Mouse (Mus musculus): ENCODE results near the gene Ntrk1.

Gene Ntrk1

DNA sequence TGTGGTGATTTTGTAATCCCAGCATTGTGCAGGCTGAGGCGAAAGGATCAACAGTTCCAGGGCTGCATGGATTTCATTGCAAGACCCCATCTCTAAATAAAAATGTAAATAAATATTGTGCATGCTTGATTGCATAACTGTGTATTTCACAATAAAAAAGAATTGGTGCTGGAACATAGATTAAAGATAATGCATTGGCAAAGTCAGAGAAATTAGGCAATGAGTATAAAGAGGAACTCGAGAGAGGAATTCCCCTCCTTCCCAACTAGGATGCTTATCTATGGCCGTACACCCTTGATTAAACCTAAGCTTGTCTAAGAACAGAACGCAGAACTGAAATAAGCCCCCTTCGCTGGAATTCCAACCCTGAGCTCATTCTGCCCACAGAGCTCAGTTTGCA lies 9.8 kb downstream of the Ntrk1 start:
- no peak for DNase-seq

DNA sequence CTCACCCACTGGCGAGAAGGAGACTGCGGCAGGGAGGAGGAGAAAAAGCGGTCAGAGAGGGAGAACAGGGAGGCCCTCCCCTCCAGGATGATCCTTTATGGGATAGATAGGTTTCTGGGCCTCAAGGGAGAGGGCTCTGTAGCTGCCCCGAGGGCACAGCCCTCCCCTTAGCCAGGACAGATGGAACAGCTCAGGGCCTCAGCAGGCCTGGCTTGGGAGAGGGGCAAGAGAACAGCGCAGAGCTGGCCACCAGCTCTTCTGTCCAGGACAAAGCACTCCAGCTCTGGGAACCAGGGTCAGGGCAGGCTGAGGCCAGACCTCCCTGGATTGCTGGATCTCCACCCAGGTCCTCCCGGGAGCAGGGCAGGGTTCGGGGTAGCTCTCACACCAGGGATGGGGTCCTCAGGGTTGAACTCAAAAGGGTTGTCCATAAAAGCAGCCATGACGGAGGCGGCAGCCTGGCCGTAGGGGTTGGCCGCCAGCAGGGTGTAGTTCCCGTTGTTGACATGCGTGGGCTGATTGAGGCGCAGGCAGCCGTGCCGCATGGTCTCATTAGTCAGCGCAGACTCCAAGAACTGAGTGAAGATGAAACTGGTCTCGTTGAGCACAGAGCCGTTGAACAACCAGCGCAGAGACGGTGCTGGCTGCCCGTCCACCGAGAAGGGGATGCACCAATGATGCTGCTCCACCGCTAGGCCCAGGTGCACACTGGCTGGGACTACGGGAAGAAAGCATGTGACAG lies 11.5 kb downstream of the Ntrk1 start:
- no peak for DNase-seq

GRCm38 (mm10) chr3:87779086-87779485 lies 15.9 kb downstream of the Ntrk1 start:
- no peak for DNase-seq

DNA sequence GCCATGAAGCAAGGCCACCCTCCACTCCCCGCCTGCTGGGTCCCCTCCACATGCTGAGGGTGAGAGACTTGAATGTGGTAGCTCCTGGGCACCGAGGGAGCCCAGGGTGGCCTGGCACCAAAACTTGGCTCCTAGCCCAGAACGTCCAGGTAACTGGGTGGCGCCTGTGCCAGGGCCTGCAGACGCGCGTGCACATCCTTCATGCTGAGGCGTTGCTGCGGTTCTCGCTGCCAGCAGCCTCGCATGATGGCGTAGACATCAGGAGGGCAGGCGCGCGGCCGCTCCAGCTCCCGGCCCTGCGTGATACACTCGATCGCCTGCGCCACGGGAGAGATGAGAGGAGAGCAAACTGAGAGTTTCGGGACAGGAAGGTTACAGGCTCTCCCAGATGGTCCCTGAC lies 16.7 kb downstream of the Ntrk1 start:
- peak; percentile 66 to 76 for DNase-seq

GRCm38 (mm10) chr3:87771088-87771487 lies 23.9 kb downstream of the Ntrk1 start:
- DNase-seq, result peak; percentile 69 to 87

DNA sequence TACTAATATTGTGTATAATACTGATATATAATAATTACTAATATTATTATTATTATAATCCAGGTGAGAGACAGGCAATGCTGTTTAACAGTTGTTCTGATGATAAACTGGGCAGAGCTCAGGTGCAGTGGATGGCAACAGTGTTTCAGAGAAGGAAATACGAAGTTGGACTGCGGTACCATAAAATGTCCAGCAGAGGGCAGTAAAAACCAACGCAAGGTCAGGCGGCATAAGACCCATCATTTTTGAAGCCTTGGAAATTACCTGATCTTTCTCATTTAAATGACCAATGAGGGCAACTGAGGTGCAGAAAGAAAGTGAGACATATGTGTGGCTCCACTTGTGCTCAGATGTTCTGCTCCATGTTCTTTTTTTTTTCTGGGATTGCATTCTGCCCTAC lies 24.7 kb downstream of the Ntrk1 start:
- DNase-seq, result peak in 1 of 2 experiments; percentile 71

DNA sequence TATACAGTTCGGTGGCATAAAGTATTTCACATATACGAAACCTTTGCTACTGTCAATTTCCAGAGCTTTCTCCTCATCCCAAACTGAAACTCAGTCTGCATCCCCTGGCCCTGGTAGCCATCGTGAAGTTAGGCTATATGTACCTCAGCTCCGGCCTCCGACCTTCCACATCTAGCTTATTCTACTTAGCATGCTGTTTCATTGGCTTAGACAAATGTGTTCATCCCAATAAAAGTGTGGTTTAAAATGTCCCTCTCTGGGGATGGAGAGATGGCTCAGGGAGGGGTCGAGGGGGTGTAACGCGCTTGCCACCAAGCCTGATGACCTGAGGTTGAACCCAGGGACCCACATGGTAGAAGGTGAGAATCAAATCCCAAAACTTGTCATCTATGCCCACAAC lies 25.5 kb downstream of the Ntrk1 start:
- no peak for DNase-seq

GRCm38 (mm10) chr3:87768844-87769243 lies 26.1 kb downstream of the Ntrk1 start:
- peak; percentile 86 to 94 for DNase-seq

DNA sequence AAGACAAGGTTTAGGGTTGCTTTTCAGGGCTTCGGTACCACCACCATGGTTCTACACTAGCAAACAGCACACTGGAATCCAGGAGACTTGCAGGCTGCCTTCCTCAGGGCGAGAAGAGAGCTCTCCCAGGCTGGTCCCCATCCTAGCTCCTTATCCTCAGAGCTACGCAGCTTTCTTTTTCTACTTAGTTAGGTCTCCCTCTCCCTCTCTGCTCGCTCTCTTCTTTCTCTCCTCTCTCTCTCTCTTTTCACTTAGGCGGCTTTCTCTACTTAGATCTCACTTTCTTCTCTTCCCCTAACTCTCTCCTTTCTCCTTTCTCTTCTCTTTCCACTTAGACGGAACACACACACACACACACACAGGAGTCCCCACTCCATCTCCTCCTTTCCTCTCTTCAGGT lies 26.5 kb downstream of the Ntrk1 start:
- DNase-seq, result no peak

GRCm38 (mm10) chr3:87767764-87768163 lies 27.2 kb downstream of the Ntrk1 start:
- peak; percentile 59 to 89 for DNase-seq

- DNase-seq, result no peak
These were observed 28.7 kb downstream of the Ntrk1 start for GRCm38 (mm10) chr3:87766284-87766667.

DNA sequence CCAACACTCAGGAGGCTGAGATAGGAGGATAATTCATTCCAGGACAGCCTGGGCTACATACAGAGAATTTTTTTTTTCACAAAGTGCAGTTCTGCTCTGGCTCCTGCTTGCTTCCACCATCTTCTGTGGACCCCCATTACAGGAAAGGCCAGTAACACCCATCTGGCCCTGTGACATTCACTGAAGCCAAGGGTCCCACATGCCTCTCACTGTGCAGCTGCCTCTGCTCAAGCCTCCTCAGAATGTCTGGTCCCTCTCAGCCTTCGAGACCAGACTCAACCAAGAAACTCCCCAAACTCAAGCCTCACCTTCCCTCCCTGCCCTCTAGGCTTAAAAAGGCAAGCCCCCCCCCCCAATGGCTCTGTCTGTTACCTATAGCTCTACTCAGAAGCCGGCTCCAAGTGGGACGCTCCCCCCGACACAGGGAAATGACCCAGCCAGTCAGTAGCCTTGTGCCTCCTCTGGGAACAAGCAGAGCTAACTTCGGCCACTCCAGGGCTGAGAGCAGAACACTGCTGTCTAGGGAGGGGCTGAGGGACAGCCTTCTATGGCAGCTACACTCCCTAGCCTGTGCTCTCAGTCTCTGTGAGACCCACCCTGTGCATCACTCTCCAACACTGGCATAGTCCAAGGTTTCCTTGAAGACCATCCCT lies 29.2 kb downstream of the Ntrk1 start:
- DNase-seq, result no peak

- DNase-seq, result peak; percentile 73 to 88
These were observed 29.9 kb downstream of the Ntrk1 start for GRCm38 (mm10) chr3:87765091-87765490.

- DNase-seq, result peak; percentile 60 to 65
These were observed 30.5 kb downstream of the Ntrk1 start for GRCm38 (mm10) chr3:87764506-87764905.

DNA sequence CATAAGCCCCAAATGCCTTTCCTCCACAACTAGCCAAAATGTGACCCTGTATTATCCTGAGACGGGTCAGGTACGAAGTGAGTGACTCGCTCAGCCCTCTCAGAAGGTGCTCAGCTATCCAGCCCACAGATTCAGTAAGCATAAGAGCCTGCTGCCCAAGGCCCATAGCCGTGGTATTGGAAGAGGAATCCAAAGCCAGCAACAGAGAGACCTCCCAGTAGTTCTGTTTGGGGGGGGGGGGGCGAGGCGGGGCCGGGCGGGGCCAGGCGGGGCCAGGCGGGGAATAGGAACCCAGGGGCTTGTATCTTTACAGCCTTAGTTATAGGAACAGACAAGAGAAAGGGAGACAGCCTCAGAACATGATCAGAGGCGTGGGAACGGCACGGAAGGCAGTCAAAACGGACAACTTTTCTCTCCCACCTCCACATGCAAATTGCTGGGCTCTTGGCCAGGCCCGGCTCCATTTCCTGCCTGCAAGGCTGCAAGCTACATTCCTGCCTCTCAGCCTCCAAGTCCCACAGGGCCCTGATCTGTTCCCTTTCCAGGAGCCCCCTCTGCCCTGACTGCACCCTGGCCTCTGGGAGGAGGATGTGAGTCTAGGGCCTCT lies 31.2 kb downstream of the Ntrk1 start:
- peak; percentile 87 to 91 for DNase-seq

DNA sequence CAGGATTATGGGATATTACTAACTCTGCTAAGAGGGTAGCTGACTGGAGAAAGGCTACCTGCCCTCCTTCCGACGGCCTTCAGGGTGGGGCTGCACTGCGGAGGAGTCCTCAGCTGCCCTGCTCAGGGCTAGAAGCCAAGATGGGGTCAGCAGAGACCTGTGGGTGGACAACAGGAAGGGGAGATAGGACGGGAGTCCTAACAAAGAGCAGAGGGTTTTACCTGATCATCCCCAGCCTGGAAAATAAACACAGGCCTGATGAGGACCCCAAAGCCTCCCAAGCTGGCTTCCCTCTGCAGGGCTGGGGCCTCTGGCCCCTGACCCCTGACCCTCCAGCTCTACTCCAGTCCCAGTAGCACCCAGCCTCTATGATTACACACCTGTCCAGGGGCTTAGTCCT lies 31.8 kb downstream of the Ntrk1 start:
- no peak for DNase-seq

DNA sequence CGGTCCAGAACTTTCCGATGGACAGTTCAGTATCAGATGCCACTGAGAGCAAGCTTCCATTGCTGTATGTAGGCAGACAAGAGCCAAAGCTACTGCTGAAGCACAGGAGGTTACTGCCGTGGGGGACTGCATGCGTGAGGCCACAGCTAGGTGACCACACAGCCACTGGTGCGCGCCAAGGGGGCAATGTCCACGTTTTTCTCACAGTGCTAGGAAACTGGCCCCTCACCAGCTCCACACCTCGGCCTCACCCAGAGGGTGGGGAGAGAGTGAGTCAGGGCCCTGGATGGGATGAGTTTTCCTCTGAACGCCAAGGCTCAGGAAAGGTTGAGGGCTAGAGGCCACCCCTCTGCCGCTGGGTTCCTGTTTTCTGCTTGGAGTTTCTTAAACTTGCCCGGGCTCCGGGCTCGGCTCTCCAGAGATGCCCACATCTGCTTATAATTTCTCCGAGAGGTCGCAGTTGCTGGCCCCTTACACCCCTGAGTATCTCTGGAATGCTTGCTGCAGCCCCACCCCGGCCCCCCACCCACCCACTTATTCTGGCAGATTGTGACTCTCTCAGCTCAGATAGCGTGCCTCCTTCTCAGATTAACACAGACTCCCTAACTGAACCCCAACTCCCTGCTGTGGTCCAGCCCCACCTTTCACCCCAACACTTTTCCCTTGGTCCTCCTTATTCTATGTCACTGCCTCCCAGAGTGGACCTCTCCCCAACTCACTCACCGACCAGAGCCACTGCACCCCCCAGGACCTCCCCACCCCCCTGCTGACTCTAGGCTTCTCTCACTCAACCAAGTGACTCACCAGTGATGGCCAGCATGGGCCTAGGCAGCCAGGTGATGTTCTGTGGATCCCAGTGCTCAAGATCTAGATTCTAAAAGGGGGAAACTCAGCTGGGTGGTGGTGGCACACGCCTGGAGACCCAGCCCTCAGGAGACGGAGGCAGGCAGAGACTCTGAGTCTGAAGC lies 33.3 kb downstream of the Ntrk1 start:
- DNase-seq, result peak; percentile 62 to 82

GRCm38 (mm10) chr3:87758641-87759040 lies 36.3 kb downstream of the Ntrk1 start:
- DNase-seq, result no peak

DNA sequence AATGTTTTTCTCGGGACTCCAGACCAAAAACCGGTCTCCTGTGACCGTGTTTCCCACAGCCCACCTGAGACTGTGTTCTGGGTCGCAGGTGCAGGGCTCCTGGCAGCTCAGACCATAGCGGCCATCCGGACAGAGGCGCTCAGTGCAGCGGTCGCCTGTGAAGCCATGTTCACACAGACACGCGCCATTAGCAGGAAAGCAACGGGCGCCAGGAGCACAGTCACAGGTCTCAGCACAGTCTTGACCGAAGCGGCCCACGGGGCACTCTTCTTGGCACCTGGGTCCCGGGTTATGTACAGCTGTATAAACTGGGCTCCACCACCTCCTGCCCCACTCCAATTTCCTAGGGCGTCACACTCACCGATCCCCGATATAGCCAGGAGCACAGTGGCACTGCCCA lies 38.5 kb downstream of the Ntrk1 start:
- DNase-seq, result no peak

- DNase-seq, result peak; percentile 90 to 91
These were observed 39.0 kb downstream of the Ntrk1 start for GRCm38 (mm10) chr3:87755964-87756363.

DNA sequence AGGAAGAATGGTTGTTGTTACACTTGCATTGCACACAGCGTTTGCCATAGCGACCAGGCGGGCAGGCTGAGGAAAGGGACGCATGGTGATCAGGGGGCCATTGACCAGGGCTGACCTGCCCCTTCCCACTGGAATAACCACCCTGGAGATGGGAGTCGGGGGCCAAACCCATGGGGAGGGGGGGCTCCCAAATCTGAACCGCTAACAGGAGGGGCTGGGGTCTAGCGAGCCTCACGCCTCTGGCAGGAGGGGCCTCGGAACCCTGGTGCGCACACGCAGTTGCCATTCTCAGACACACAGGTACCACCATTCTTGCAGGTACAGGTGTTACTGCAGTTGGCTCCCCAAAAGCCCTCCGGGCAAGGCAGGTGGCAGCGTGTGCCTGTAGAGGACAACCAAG lies 41.1 kb downstream of the Ntrk1 start:
- no peak for DNase-seq

GRCm38 (mm10) chr3:87752567-87752966 lies 42.4 kb downstream of the Ntrk1 start:
- DNase-seq, result no peak

- DNase-seq, result no peak
These were observed 45.0 kb downstream of the Ntrk1 start for GRCm38 (mm10) chr3:87749977-87750376.

Data from kidney, postnatal 25 days (tissue).